Mouse (Mus musculus): ENCODE data around the gene Vps25. TPM values are rescaled to one million over a fixed set of nuclear protein-coding genes. Genes with fewer than 3 reads are reported as not detected.

Gene Vps25
- polyA plus RNA-seq, 1 experiment from 2014 or later = 133 TPM

DNA sequence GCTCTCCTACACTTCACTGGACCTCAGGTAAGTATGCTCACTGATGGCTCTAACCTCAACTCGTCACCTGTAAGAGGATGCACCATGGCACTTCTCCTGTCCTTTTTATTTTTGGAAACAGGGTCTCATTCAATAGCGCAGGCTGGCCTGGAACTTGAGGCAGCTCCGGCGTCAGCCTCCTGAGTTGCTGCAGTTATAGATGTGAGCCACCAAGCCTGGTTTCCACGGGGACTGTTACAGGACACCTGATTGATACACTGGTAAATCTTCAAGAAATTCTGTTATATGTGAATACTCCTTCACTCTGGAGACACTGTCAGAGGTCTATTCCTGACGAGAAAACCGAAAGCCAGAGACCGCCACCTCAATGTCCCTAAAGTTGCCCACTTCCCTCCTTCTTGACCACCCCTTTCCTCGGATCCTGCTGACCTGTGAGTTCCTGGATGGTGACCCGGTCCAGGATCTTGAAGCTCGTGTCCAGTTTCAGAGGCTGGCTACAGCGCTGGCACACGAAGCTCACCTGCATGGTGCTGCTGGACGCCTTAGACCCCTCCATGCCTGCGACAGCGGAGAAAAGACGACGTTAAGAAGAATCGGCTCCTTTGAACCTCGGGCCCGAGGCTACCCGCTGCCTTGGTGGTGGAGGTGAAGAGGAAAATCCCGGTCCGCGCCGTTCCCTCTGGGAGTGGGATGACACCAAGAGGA is 47.9 kb downstream of the Vps25 start:
- H3K27ac ChIP-seq (replicated peaks) = 0 out of 2 replicates have a peak overlapping the region, but pooled peaks have one; percentile 35
- H3K4me3 ChIP-seq (replicated peaks) = peak overlapping the region; percentile 84
- 13% methylated on average over 26 of the region's 26 CpGs for WGBS
- H3K9ac ChIP-seq = peak overlapping the region; percentile 72
- H3K9me3 ChIP-seq (replicated peaks) = no peaks in the 10 kb centered on the region
- peaks cover 15% of the 10 kb centered on the region for H3K4me1 ChIP-seq
- H3K36me3 ChIP-seq = peaks cover 25% of the 10 kb centered on the region
- ATAC-seq (ENCODE audit: insufficient number of reproducible peaks, low FRiP score, low TSS enrichment, low read depth) = peak; percentile 20; the same call in 1 of the 2 replicates
- peak overlapping the region; percentile 82 for H3K4me2 ChIP-seq (replicated peaks)
- no peaks in the 10 kb centered on the region for H3K27me3 ChIP-seq

GRCm38 (mm10) chr11:101302004-101302798 is 48.7 kb downstream of the Vps25 start, which contains the start of gene Becn1:
Gene Becn1, minus strand, starts transcription at chr11:101302286.
- Histone ChIP-seq H3K9ac (peak within 1 kb of the TSS; percentile 72), H3K27ac (replicated peaks) (peak within 1 kb of the TSS; percentile 35; the same call in 1 of the 2 replicates), H3K9me3 (replicated peaks) (no peaks in the 10 kb centered on the region), H3K27me3 (no peaks in the 10 kb centered on the region), H3K4me2 (replicated peaks) (peak within 1 kb of the TSS; percentile 82), H3K36me3 (peaks cover 21% of the 10 kb centered on the region), H3K4me3 (replicated peaks) (peak within 1 kb of the TSS; percentile 84), H3K4me1 (peaks cover 15% of the 10 kb centered on the region)
- peak; percentile 89 for ATAC-seq (ENCODE audit: insufficient number of reproducible peaks, low FRiP score, low TSS enrichment, low read depth)
- WGBS = 6% methylated on average over 39 of the region's 39 CpGs

DNA sequence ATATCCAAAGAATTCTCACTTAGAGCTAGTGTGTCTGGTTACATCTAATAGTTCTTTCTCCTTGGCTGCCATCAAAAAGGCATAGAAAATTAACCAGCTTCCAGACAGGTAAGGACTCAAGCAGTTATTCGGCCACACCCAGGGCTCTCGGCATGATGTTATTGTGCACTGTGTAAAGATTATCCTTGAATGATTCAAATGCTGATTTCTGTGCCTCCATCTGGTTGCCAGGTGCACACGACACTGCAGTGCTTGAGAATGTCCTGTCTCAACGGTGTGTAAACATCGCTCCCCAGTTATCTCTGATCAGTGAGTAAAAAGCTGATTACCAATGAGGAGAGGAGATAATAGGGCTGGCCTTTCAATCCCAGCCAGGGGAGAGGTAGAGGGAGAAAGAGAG is 54.2 kb downstream of the Vps25 start:
- no peaks in the 10 kb centered on the region for H3K4me1 ChIP-seq
- no peak overlapping the region for H3K4me3 ChIP-seq (replicated peaks)
- H3K9ac ChIP-seq = no peak overlapping the region
- H3K4me2 ChIP-seq (replicated peaks) = no peak overlapping the region
- H3K9me3 ChIP-seq (replicated peaks) = no peaks in the 10 kb centered on the region
- H3K36me3 ChIP-seq = no peaks in the 10 kb centered on the region
- WGBS = 29% methylated on average over 5 of the region's 5 CpGs
- H3K27me3 ChIP-seq = 0 out of 2 replicates have a peak, but pooled peaks cover 3% of the 10 kb centered on the region
- H3K27ac ChIP-seq (replicated peaks) = no peak overlapping the region
- ATAC-seq (ENCODE audit: insufficient number of reproducible peaks, low FRiP score, low TSS enrichment, low read depth) = no peak

Other genes starting within 250 kb of the Vps25 start
- gene Atp6v0a1, start 244.3 kb upstream of the Vps25 start, polyA plus RNA-seq (2015; fragmentation: Nextera tagmentation; extraction: Ambion mirVana) = 36.8 and 40.3 TPM in 2 replicates
- 15.1 and 16.6 TPM in 2 replicates for gene Naglu, start 183.7 kb upstream of the Vps25 start, polyA plus RNA-seq (2015; fragmentation: Nextera tagmentation; extraction: Ambion mirVana)
- gene Hsd17b1, start 175.3 kb upstream of the Vps25 start, polyA plus RNA-seq (2015; fragmentation: Nextera tagmentation; extraction: Ambion mirVana) = 0.24 and 0.25 TPM in 2 replicates
- 43.2 and 44.9 TPM in 2 replicates for gene Coasy, start 171.1 kb upstream of the Vps25 start, polyA plus RNA-seq (2015; fragmentation: Nextera tagmentation; extraction: Ambion mirVana)
- 50.3 and 52.0 TPM in 2 replicates for gene Mlx, start 166.4 kb upstream of the Vps25 start, polyA plus RNA-seq (2015; fragmentation: Nextera tagmentation; extraction: Ambion mirVana)
- 32.0 and 33.6 TPM in 2 replicates for gene Psmc3ip, start 158.3 kb upstream of the Vps25 start, polyA plus RNA-seq (2015; fragmentation: Nextera tagmentation; extraction: Ambion mirVana)
- 25.3 and 26.7 TPM in 2 replicates for gene Retreg3, start 133.8 kb upstream of the Vps25 start, polyA plus RNA-seq (2015; fragmentation: Nextera tagmentation; extraction: Ambion mirVana)
- gene Tubg1, start 133.8 kb upstream of the Vps25 start, polyA plus RNA-seq (2015; fragmentation: Nextera tagmentation; extraction: Ambion mirVana) = 69.7 and 73.4 TPM in 2 replicates
- gene Tubg2, start 97.8 kb upstream of the Vps25 start, polyA plus RNA-seq (2015; fragmentation: Nextera tagmentation; extraction: Ambion mirVana) = 11.1 and 11.9 TPM in 2 replicates
- gene Cntnap1, start 83.2 kb upstream of the Vps25 start, polyA plus RNA-seq (2015; fragmentation: Nextera tagmentation; extraction: Ambion mirVana) = 2.0 and 2.2 TPM in 2 replicates
- gene Plekhh3, start 82.4 kb upstream of the Vps25 start, polyA plus RNA-seq (2015; fragmentation: Nextera tagmentation; extraction: Ambion mirVana) = 27.2 and 28.7 TPM in 2 replicates
- 0.24 and 0.50 TPM in 2 replicates for gene Ccr10, start 78.3 kb upstream of the Vps25 start, polyA plus RNA-seq (2015; fragmentation: Nextera tagmentation; extraction: Ambion mirVana)
- 16.5 and 18.7 TPM in 2 replicates for gene Ezh1, start 27.2 kb upstream of the Vps25 start, polyA plus RNA-seq (2015; fragmentation: Nextera tagmentation; extraction: Ambion mirVana)
- gene Ramp2, start 7.7 kb upstream of the Vps25 start, polyA plus RNA-seq (2015; fragmentation: Nextera tagmentation; extraction: Ambion mirVana) = 138 and 139 TPM in 2 replicates
- 12.5 and 14.3 TPM in 2 replicates for gene Wnk4, start 6.9 kb downstream of the Vps25 start, polyA plus RNA-seq (2015; fragmentation: Nextera tagmentation; extraction: Ambion mirVana)
- gene Cntd1, start 25.3 kb downstream of the Vps25 start, polyA plus RNA-seq (2015; fragmentation: Nextera tagmentation; extraction: Ambion mirVana) = 1.1 and 1.9 TPM in 2 replicates
- gene Coa3, start 25.4 kb downstream of the Vps25 start, polyA plus RNA-seq (2015; fragmentation: Nextera tagmentation; extraction: Ambion mirVana) = 160 and 165 TPM in 2 replicates
- 141 and 143 TPM in 2 replicates for gene Becn1, start 48.6 kb downstream of the Vps25 start, polyA plus RNA-seq (2015; fragmentation: Nextera tagmentation; extraction: Ambion mirVana)
- gene Psme3, start 62.5 kb downstream of the Vps25 start, polyA plus RNA-seq (2015; fragmentation: Nextera tagmentation; extraction: Ambion mirVana) = 124 and 126 TPM in 2 replicates
- gene Aoc2, start 71.4 kb downstream of the Vps25 start, polyA plus RNA-seq (2015; fragmentation: Nextera tagmentation; extraction: Ambion mirVana) = 1.1 and 1.6 TPM in 2 replicates
- gene Aoc3, start 76.9 kb downstream of the Vps25 start, polyA plus RNA-seq (2015; fragmentation: Nextera tagmentation; extraction: Ambion mirVana) = 0.77 and 0.94 TPM in 2 replicates
- gene G6pc, start 113.9 kb downstream of the Vps25 start, polyA plus RNA-seq (2015; fragmentation: Nextera tagmentation; extraction: Ambion mirVana) = not detected in 2 replicates
- 63.4 and 65.6 TPM in 2 replicates for gene Aarsd1, start 163.9 kb downstream of the Vps25 start, polyA plus RNA-seq (2015; fragmentation: Nextera tagmentation; extraction: Ambion mirVana)
- gene Gm27029, start 171.1 kb downstream of the Vps25 start, polyA plus RNA-seq (2015; fragmentation: Nextera tagmentation; extraction: Ambion mirVana) = 9.7 and 11.4 TPM in 2 replicates
- 21.6 and 23.4 TPM in 2 replicates for gene Rundc1, start 171.4 kb downstream of the Vps25 start, polyA plus RNA-seq (2015; fragmentation: Nextera tagmentation; extraction: Ambion mirVana)
- 19.8 and 22.1 TPM in 2 replicates for gene Ptges3l, start 171.6 kb downstream of the Vps25 start, polyA plus RNA-seq (2015; fragmentation: Nextera tagmentation; extraction: Ambion mirVana)
- gene Rpl27, start 188.6 kb downstream of the Vps25 start, polyA plus RNA-seq (2015; fragmentation: Nextera tagmentation; extraction: Ambion mirVana) = 306 and 328 TPM in 2 replicates
- 17.8 and 21.6 TPM in 2 replicates for gene Ifi35, start 194.7 kb downstream of the Vps25 start, polyA plus RNA-seq (2015; fragmentation: Nextera tagmentation; extraction: Ambion mirVana)
- 12.1 and 13.5 TPM in 2 replicates for gene Rnd2, start 211.3 kb downstream of the Vps25 start, polyA plus RNA-seq (2015; fragmentation: Nextera tagmentation; extraction: Ambion mirVana)
- 59.3 and 61.8 TPM in 2 replicates for gene Vat1, start 212.5 kb downstream of the Vps25 start, polyA plus RNA-seq (2015; fragmentation: Nextera tagmentation; extraction: Ambion mirVana)

All from embryonic facial prominence, embryonic 15.5 days (tissue).